Mouse (Mus musculus): ENCODE data around the gene Crygn. TPM values are rescaled to one million over a fixed set of nuclear protein-coding genes. Genes with fewer than 3 reads are reported as not detected.

The Crygn gene
- total and polyA plus RNA-seq, 3 experiments: not detected

DNA sequence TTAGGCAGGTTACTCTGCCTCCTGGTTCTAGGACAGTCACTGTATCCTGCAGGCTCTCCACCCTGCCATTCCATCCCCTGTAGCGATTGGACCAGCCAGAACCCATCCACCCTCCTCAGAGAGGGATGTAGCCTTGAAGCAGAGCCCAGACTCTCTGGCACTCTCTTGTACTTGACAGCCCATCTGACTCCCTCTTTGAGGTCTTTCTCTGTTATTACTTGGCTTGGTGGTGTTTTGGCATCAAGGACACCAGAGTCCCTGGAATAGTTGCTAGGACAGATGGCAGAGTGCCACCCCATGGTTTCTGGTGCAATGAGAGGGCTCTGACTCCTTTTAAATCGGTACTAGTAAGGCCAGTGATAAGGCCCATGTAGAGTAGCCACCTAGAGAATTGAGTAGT, 44.6 kb downstream of the Crygn start:
- intact Hi-C loops (cut with DNase I): no loop called here
- WGBS: 34% methylated on average over 2 of the region's 2 CpGs
- Histone ChIP-seq H3K9ac (ENCODE audit: low read depth, low read length) (no peak overlapping the region), H3K4me1 (ENCODE audit: control insufficient read depth, insufficient read depth, low read length) (no peaks in the 10 kb centered on the region; the same call in 1 of the 2 replicates), H3K27ac (no peak overlapping the region), H3K36me3 (ENCODE audit: control insufficient read depth, insufficient read depth, low read length) (no peaks in the 10 kb centered on the region), H3K4me3 (no peak overlapping the region), H3K79me2 (replicated peaks; ENCODE audit: control insufficient read depth, insufficient read depth, low read length) (no peaks in the 10 kb centered on the region), H3K27me3 (ENCODE audit: control insufficient read depth, insufficient read depth, low read length) (no peaks in the 10 kb centered on the region)
- no peak for DNase-seq
- TF ChIP-seq POLR2A (IDR thresholded peaks at IDR 0.05; ENCODE audit: insufficient read depth, low read depth, low read length) (no peak), EP300 (IDR thresholded peaks at IDR 0.05; ENCODE audit: insufficient read depth, low read depth, low read length) (no peak), CTCF (IDR thresholded peaks at IDR 0.05) (no peak)

DNA sequence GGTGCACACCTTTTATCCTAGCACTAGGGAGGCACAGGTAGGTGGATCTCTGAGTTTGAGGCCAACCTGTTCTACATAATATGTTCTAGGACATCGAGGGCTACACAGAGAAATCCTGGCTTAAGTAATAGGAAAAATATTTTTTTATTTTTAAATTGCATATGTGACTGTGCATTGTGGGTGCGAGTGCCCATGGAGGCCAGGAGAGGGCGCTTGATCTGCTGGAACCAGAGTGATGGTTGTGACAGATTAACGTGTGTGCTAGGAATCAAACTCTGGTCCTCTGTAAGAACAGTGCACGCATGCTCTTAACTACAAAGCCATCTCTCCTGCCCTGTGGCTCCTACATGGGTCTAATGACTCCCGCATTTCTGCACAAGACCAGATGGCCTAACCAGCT, 46.2 kb downstream of the Crygn start:
- no peak overlapping the region for H3K4me3 ChIP-seq
- no peak overlapping the region for H3K9ac ChIP-seq (ENCODE audit: low read depth, low read length)
- TF ChIP-seq CTCF (IDR thresholded peaks at IDR 0.05): peak; percentile 36
- no peak for TF ChIP-seq EP300 (IDR thresholded peaks at IDR 0.05; ENCODE audit: insufficient read depth, low read depth, low read length)
- 96% methylated on average over 6 of the region's 6 CpGs for WGBS
- no peaks in the 10 kb centered on the region for H3K36me3 ChIP-seq (ENCODE audit: control insufficient read depth, insufficient read depth, low read length)
- DNase-seq: no peak
- no peaks in the 10 kb centered on the region for H3K27me3 ChIP-seq (ENCODE audit: control insufficient read depth, insufficient read depth, low read length)
- no peak overlapping the region for H3K27ac ChIP-seq
- no peaks in the 10 kb centered on the region; the same call in 1 of the 2 replicates for H3K4me1 ChIP-seq (ENCODE audit: control insufficient read depth, insufficient read depth, low read length)
- intact Hi-C loops (cut with DNase I): no loop called here
- H3K79me2 ChIP-seq (replicated peaks; ENCODE audit: control insufficient read depth, insufficient read depth, low read length): no peaks in the 10 kb centered on the region

DNA sequence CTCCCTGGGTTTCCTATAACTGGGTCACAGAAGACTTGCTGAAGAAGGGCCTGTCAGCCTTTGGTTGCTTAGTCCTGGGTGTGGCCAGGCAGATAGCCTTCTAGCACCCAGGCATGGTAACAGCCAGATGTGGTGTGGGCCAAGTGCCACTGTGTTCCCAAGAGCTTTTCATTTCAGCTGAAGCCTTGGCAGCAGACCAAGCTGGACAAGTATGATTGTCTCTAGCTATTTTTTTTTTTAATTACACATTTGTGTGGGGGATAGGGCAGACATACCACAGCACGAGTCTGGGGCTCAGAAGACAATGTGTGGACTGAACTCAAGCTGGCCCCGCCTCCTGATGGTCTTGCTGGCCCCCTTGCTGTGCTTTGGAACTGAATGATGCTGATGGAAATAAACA, 47.8 kb downstream of the Crygn start:
- H3K9ac ChIP-seq (ENCODE audit: low read depth, low read length): no peak overlapping the region
- H3K27ac ChIP-seq: no peak overlapping the region; the same call in 1 of the 2 replicates
- H3K79me2 ChIP-seq (replicated peaks; ENCODE audit: control insufficient read depth, insufficient read depth, low read length): no peaks in the 10 kb centered on the region
- H3K4me3 ChIP-seq: no peak overlapping the region
- H3K4me1 ChIP-seq (ENCODE audit: control insufficient read depth, insufficient read depth, low read length): no peaks in the 10 kb centered on the region; the same call in 1 of the 2 replicates
- no peaks in the 10 kb centered on the region for H3K27me3 ChIP-seq (ENCODE audit: control insufficient read depth, insufficient read depth, low read length)
- intact Hi-C loops (cut with DNase I): no loop called here
- no peaks in the 10 kb centered on the region for H3K36me3 ChIP-seq (ENCODE audit: control insufficient read depth, insufficient read depth, low read length)
- DNase-seq: peak; percentile 55 to 58
- 53% methylated on average over 2 of the region's 2 CpGs for WGBS
- TF ChIP-seq CTCF (IDR thresholded peaks at IDR 0.05) (no peak), POLR2A (IDR thresholded peaks at IDR 0.05; ENCODE audit: insufficient read depth, low read depth, low read length) (no peak), EP300 (IDR thresholded peaks at IDR 0.05; ENCODE audit: insufficient read depth, low read depth, low read length) (no peak)

DNA sequence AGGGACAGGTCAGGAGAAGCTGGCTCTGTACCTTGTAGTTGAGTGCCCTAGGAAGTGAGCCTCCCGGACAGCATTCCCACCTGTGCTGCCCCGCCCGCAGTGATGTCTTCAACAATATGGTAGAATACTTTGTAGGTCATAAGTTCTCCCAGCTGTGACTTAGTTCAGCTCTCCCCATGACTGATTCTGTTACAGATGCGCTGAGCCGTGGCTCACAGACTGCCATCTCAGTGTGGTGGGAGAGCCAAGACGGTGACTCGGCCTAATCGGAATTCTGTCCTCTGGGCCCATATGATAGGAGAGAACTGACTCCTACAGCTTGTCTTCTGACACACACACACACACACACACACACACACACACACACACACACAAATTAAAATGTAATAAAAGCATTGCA, 53.2 kb downstream of the Crygn start:
- no peak for TF ChIP-seq EP300 (IDR thresholded peaks at IDR 0.05; ENCODE audit: insufficient read depth, low read depth, low read length)
- intact Hi-C loops (cut with DNase I): no loop called here
- Histone ChIP-seq H3K4me3 (no peak overlapping the region), H3K79me2 (replicated peaks; ENCODE audit: control insufficient read depth, insufficient read depth, low read length) (no peaks in the 10 kb centered on the region), H3K9ac (ENCODE audit: low read depth, low read length) (no peak overlapping the region), H3K27me3 (ENCODE audit: control insufficient read depth, insufficient read depth, low read length) (no peaks in the 10 kb centered on the region), H3K27ac (no peak overlapping the region), H3K36me3 (ENCODE audit: control insufficient read depth, insufficient read depth, low read length) (no peaks in the 10 kb centered on the region; the same call in 1 of the 2 replicates), H3K4me1 (ENCODE audit: control insufficient read depth, insufficient read depth, low read length) (no peaks in the 10 kb centered on the region)
- WGBS: 77% methylated on average over 8 of the region's 8 CpGs
- no peak for DNase-seq

DNA sequence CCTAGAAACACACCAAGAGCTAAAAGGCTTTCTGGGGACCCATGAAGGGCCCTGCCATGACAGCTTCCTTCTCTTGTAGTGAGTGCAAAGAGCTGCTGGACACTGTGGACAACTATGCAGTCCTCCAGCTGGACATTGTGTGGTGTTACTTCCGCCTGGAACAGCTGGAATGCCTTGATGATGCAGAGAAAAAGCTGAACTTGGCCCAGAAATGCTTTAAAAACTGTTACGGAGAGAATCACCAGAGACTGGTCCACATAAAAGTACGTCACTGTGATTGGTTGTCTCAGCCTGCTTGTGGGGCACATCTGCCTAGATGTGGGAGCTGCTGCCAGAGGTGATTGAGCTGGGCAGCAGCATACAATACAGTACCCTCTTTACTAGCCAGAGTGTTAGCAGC, 56.5 kb downstream of the Crygn start:
- Histone ChIP-seq H3K9ac (ENCODE audit: low read depth, low read length) (no peak overlapping the region), H3K27ac (no peak overlapping the region), H3K27me3 (ENCODE audit: control insufficient read depth, insufficient read depth, low read length) (no peaks in the 10 kb centered on the region), H3K36me3 (ENCODE audit: control insufficient read depth, insufficient read depth, low read length) (peaks cover 2% of the 10 kb centered on the region; the same call in 1 of the 2 replicates), H3K79me2 (replicated peaks; ENCODE audit: control insufficient read depth, insufficient read depth, low read length) (no peaks in the 10 kb centered on the region), H3K4me1 (ENCODE audit: control insufficient read depth, insufficient read depth, low read length) (no peaks in the 10 kb centered on the region; the same call in 1 of the 2 replicates), H3K4me3 (no peak overlapping the region)
- intact Hi-C loops (cut with DNase I): no loop called here
- TF ChIP-seq CTCF (IDR thresholded peaks at IDR 0.05) (no peak), POLR2A (IDR thresholded peaks at IDR 0.05; ENCODE audit: insufficient read depth, low read depth, low read length) (no peak), EP300 (IDR thresholded peaks at IDR 0.05; ENCODE audit: insufficient read depth, low read depth, low read length) (no peak)
- DNase-seq: no peak
- WGBS: 72% methylated on average over 3 of the region's 3 CpGs

Other genes with a start within 250 kb of the Crygn start
- gene Gbx1, start 230.8 kb downstream of the Crygn start, total RNA-seq (2021): not detected
- 0.06 TPM in 1 of 2 replicates, not detected in the other for gene Gbx1, start 230.8 kb downstream of the Crygn start, polyA plus RNA-seq (2012; rRNA removed)
- gene Asb10, start 217.0 kb downstream of the Crygn start, total RNA-seq (2021): 10 to 100 TPM; 80.8 to 93.5 TPM
- 138 and 163 TPM in 2 replicates for gene Asb10, start 217.0 kb downstream of the Crygn start, polyA plus RNA-seq (2012; rRNA removed)
- gene 4931409K22Rik, start 201.2 kb downstream of the Crygn start, total RNA-seq (2021): not detected
- gene 4931409K22Rik, start 201.2 kb downstream of the Crygn start, polyA plus RNA-seq (2012; rRNA removed): 0.06 TPM in 1 of 2 replicates, not detected in the other
- gene Abcf2, start 180.5 kb downstream of the Crygn start, total RNA-seq (2021): 10 to 100 TPM; 52.5 to 55.8 TPM
- gene Abcf2, start 180.5 kb downstream of the Crygn start, polyA plus RNA-seq (2012; rRNA removed): 43.3 and 57.2 TPM in 2 replicates
- 1 to 10 TPM; 7.5 to 9.0 TPM for gene Chpf2, start 171.3 kb downstream of the Crygn start, total RNA-seq (2021)
- gene Chpf2, start 171.3 kb downstream of the Crygn start, polyA plus RNA-seq (2012; rRNA removed): 9.9 and 12.3 TPM in 2 replicates
- 10 to 100 TPM; 58.7 to 61.8 TPM for gene Smarcd3, start 133.6 kb downstream of the Crygn start, total RNA-seq (2021)
- 60.2 and 61.0 TPM in 2 replicates for gene Smarcd3, start 133.6 kb downstream of the Crygn start, polyA plus RNA-seq (2012; rRNA removed)
- 10 to 100 TPM; 32.2 to 39.9 TPM for gene Nub1, start 72.5 kb downstream of the Crygn start, total RNA-seq (2021)
- 26.3 and 32.8 TPM in 2 replicates for gene Nub1, start 72.5 kb downstream of the Crygn start, polyA plus RNA-seq (2012; rRNA removed)
- gene Wdr86, start 27.3 kb downstream of the Crygn start, total RNA-seq (2021): 1 to 10 TPM in 1 of 2 experiments, under 1 TPM in 1; 0.43 to 1.0 TPM
- gene Wdr86, start 27.3 kb downstream of the Crygn start, polyA plus RNA-seq (2012; rRNA removed): 0.73 and 1.4 TPM in 2 replicates
- 10 to 100 TPM; 76.9 to 87.4 TPM for gene Rheb, start 84.6 kb upstream of the Crygn start, total RNA-seq (2021)
- gene Rheb, start 84.6 kb upstream of the Crygn start, polyA plus RNA-seq (2012; rRNA removed): 29.1 and 51.5 TPM in 2 replicates

All from heart, adult 2 months (tissue).